Mouse (Mus musculus) urinary bladder, adult 18-20 months (tissue): ENCODE measurements at regions not wholly inside any gene's neighbourhood (a gene's known extent, or its start where the extent isn't known, plus 50 kb on each side); places are given as distances from the start of the nearest gene placed in this dataset.

ENCODE experiments used
- DNase-seq, 2 experiments: peaks; one replicate each; pipeline ENCODE4 v3.0.0; 2022; ENCODE audit warnings: low spot score in 2 of 2, mixed read lengths in 2 of 2

GRCm38 (mm10) chr12:107027842-107028549 is 460.4 kb upstream of the 3110018I06Rik start:
- no peak for DNase-seq

- DNase-seq = no peak
Measured at GRCm38 (mm10) chr12:107028985-107029384, 459.4 kb upstream of the 3110018I06Rik start.

GRCm38 (mm10) chr12:107036357-107036756 is 452.1 kb upstream of the 3110018I06Rik start:
- DNase-seq = no peak

GRCm38 (mm10) chr12:107041927-107042652 is 446.3 kb upstream of the 3110018I06Rik start:
- no peak for DNase-seq

GRCm38 (mm10) chr12:107046496-107046895 is 441.9 kb upstream of the 3110018I06Rik start:
- DNase-seq = no peak

- no peak for DNase-seq
Measured at GRCm38 (mm10) chr12:107047059-107047531, 441.3 kb upstream of the 3110018I06Rik start.

GRCm38 (mm10) chr12:107050891-107051635 is 437.4 kb upstream of the 3110018I06Rik start:
- DNase-seq = no peak

GRCm38 (mm10) chr12:107052136-107052535 is 436.3 kb upstream of the 3110018I06Rik start:
- DNase-seq = no peak

- no peak for DNase-seq
Measured at GRCm38 (mm10) chr12:107056553-107056952, 431.9 kb upstream of the 3110018I06Rik start.

GRCm38 (mm10) chr12:107060514-107060913 is 427.9 kb upstream of the 3110018I06Rik start:
- no peak for DNase-seq

GRCm38 (mm10) chr12:107067346-107067745 is 421.1 kb upstream of the 3110018I06Rik start:
- DNase-seq = no peak

GRCm38 (mm10) chr12:107082541-107082940 is 405.9 kb upstream of the 3110018I06Rik start:
- no peak for DNase-seq

- no peak for DNase-seq
Measured at GRCm38 (mm10) chr12:107085058-107085905, 403.1 kb upstream of the 3110018I06Rik start.

GRCm38 (mm10) chr12:107085906-107086655 is 402.4 kb upstream of the 3110018I06Rik start:
- DNase-seq = peak in 1 of 2 experiments; percentile 43

- no peak for DNase-seq
Measured at GRCm38 (mm10) chr12:107092151-107092550, 396.3 kb upstream of the 3110018I06Rik start.

- no peak for DNase-seq
Measured at GRCm38 (mm10) chr12:107093326-107093725, 395.1 kb upstream of the 3110018I06Rik start.

GRCm38 (mm10) chr12:107095409-107095808 is 393.0 kb upstream of the 3110018I06Rik start:
- DNase-seq = no peak

- no peak for DNase-seq
Measured at GRCm38 (mm10) chr12:107104570-107104969, 383.9 kb upstream of the 3110018I06Rik start.

GRCm38 (mm10) chr12:107105017-107105416 is 383.4 kb upstream of the 3110018I06Rik start:
- DNase-seq = no peak
